Mouse (Mus musculus) CH12.LX (cell line): ENCODE results near the gene Tmem209.

Experiments
- NRF1 ChIP-seq: IDR thresholded peaks from 2 replicates; pipeline ENCODE4 v1.6.1; 2014; ENCODE audit warnings: low read depth, mild to moderate bottlenecking, inconsistent platforms, low read length, improper control_type of control experiment, moderate library complexity
- SIN3A ChIP-seq: IDR thresholded peaks from 2 replicates; pipeline ENCODE4 v1.6.1; 2012; ENCODE audit warnings: low read length, improper control_type of control experiment, inconsistent platforms

DNA sequence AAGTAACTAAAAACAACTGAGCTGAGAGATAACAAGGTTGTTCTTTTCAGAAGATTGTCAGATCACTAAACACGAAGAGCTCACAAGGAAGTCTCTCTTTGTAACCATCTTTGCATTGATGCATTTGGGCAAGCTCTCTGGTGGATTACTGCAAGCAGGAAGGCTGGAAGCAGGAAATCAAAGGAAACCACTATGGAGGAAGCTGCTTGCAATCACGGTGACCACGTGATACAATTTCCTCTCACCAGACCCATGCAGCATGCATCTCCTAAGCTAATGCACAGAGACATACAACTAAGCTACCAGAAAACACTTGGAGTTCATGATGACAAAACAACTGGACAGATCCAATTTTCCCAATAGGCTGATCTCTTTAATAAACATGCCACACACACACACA is 10.5 kb downstream of the Tmem209 start:
- TF ChIP-seq NRF1 (no peak), SIN3A (no peak)
